Mouse (Mus musculus) kidney, postnatal 36 days (tissue): ENCODE results near the gene Mmp10.

Source experiments
- DNase-seq, 2 experiments: peaks; one replicate each; pipeline ENCODE4 v3.0.0; 2021 to 2022; ENCODE audit warnings: mixed read lengths in 2 of 2

The Mmp10 gene

GRCm38 (mm10) chr9:7502051-7502450, at the start of gene Mmp10:
Gene Mmp10 (plus strand): TSS chr9:7502352.
- DNase-seq = no peak

GRCm38 (mm10) chr9:7453302-7453701, 48.9 kb upstream of the Mmp10 start:
- DNase-seq = no peak

- no peak for DNase-seq
These were observed 31.9 kb upstream of the Mmp10 start for GRCm38 (mm10) chr9:7470262-7470661.

- DNase-seq = no peak
These were observed 18.3 kb upstream of the Mmp10 start for GRCm38 (mm10) chr9:7483684-7484394.

GRCm38 (mm10) chr9:7501138-7501537, 1.0 kb upstream of the Mmp10 start:
- DNase-seq = no peak

GRCm38 (mm10) chr9:7507321-7507876, 5.2 kb downstream of the Mmp10 start:
- DNase-seq = no peak

- DNase-seq = no peak
These were observed 7.6 kb downstream of the Mmp10 start for GRCm38 (mm10) chr9:7509619-7510233.

GRCm38 (mm10) chr9:7517944-7518571, 15.9 kb downstream of the Mmp10 start:
- no peak for DNase-seq

GRCm38 (mm10) chr9:7526255-7526940, 24.2 kb downstream of the Mmp10 start:
- DNase-seq = no peak

GRCm38 (mm10) chr9:7542763-7543162, 40.6 kb downstream of the Mmp10 start:
- DNase-seq = no peak

GRCm38 (mm10) chr9:7544923-7545457, 42.8 kb downstream of the Mmp10 start:
- DNase-seq = no peak

GRCm38 (mm10) chr9:7545471-7545870, 43.3 kb downstream of the Mmp10 start:
- DNase-seq = peak; percentile 30 to 35

- no peak for DNase-seq
These were observed 43.8 kb downstream of the Mmp10 start for GRCm38 (mm10) chr9:7545920-7546319.

GRCm38 (mm10) chr9:7551943-7552342, 49.8 kb downstream of the Mmp10 start:
- no peak for DNase-seq

GRCm38 (mm10) chr9:7553536-7553935, 51.4 kb downstream of the Mmp10 start:
- DNase-seq = no peak

GRCm38 (mm10) chr9:7554382-7554781, 52.2 kb downstream of the Mmp10 start:
- DNase-seq = peak; percentile 4 to 64

- DNase-seq = no peak
These were observed 56.3 kb downstream of the Mmp10 start, which contains the start of gene Mmp8 for GRCm38 (mm10) chr9:7558221-7559017. Gene Mmp8 (plus strand): TSS chr9:7558456.
